Mouse (Mus musculus) cortical plate, adult 2 months (tissue): ENCODE measurements around the gene Rai1.

Source experiments
- CTCF ChIP-seq: fragments of 200-500 bp; IDR thresholded peaks from 2 replicates; pipeline ENCODE4 v1.5.1; 2011; ENCODE audit warnings: mild to moderate bottlenecking, control low read depth, low read length; ENCODE audit not compliant: insufficient read depth; ENCODE audit errors: extremely low read depth
- POLR2A ChIP-seq: fragments of 200-500 bp; IDR thresholded peaks from 2 replicates; pipeline ENCODE4 v1.6.1; 2011; ENCODE audit warnings: mild to moderate bottlenecking, low read length, control low read depth; ENCODE audit not compliant: insufficient read depth; ENCODE audit errors: extremely low read depth

DNA sequence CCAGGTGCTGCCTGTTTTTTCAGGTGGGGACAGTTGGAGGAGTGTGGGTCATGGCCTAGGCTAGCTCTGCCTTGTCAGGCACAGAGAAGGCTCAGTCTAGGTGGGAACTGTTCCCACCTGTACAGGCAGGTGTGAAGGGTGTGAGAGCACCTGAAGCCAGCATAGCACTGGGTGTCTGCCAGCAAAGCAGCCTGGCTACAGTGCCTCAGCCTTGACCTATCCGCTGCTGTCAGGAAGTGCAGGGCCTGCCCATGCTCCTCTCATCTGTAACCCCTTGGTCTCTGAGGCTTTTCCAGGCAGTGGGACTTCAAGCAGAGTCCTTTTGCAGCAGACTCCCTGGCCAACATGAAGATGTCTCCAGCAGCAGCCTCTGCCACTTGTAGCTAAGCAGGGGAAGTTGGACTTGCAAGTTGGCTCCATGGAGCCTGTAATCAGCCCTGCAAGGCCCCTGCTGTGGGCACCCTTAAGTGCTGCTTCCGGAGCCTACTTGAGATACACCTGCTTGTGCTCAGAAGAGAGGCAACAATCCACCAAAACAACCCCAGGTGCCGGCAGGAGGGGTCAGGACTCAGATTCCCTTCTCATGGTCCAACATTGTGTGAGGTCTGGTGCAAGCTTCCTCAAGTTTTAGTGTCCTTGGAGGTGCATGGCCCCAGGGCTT lies 55.8 kb downstream of the Rai1 start:
- TF ChIP-seq CTCF (no peak), POLR2A (no peak)
